Mouse (Mus musculus): ENCODE results near the gene Fam161a.

- TF ChIP-seq TBP (conservative IDR thresholded peaks at IDR 0.05; ENCODE audit: low read depth, low read length), result no peak
- TF ChIP-seq CTCF (conservative IDR thresholded peaks at IDR 0.05 in 1 of 2, IDR thresholded peaks at IDR 0.05 in 1 of 2; ENCODE audit: low read depth in 2 of 2, low read length in 2 of 2), result no peak
- TF ChIP-seq TCF12 (IDR thresholded peaks at IDR 0.05; ENCODE audit: low read depth, low read length), result no peak
- TF ChIP-seq MXI1 (IDR thresholded peaks at IDR 0.05; ENCODE audit: low read depth, low read length), result no peak
- no peak for TF ChIP-seq ZNF384 (IDR thresholded peaks at IDR 0.05; ENCODE audit: low read depth, low read length)
- TF ChIP-seq CHD1 (IDR thresholded peaks at IDR 0.05; ENCODE audit: low read depth, low read length), result no peak
- no peak for TF ChIP-seq BHLHE40 (IDR thresholded peaks at IDR 0.05; ENCODE audit: low read depth, low read length)
- no peak for TF ChIP-seq ZMIZ1 (IDR thresholded peaks at IDR 0.05; ENCODE audit: low read depth, low read length)
- no peak for TF ChIP-seq NELFE (IDR thresholded peaks at IDR 0.05; ENCODE audit: low read depth, low read length)
- no peak for TF ChIP-seq PAX5 (IDR thresholded peaks at IDR 0.05; ENCODE audit: low read length)
- TF ChIP-seq POLR2A (IDR thresholded peaks at IDR 0.05; ENCODE audit: low read depth, low read length), result no peak
Measured at GRCm38 (mm10) chr11:22982846-22983245, 24.5 kb upstream of the Fam161a start.

Data from CH12.LX (cell line).